Mouse (Mus musculus) layer of hippocampus, adult 2 months (tissue): ENCODE measurements around the gene Fut11. TPM values are rescaled to one million over a fixed set of nuclear protein-coding genes. Genes with fewer than 3 reads are reported as not detected.

Experiments
- DNase-seq, 2 experiments: peaks; one replicate each; pipeline ENCODE4 v3.0.0; 2022; ENCODE audit warnings: low spot score in 2 of 2
- H3K27ac ChIP-seq: fragments of 200-600 bp; 2 replicates; pipeline ENCODE4 v1.8.1; 2022
- H3K4me3 ChIP-seq: fragments of 200-600 bp; 2 replicates; pipeline ENCODE4 v1.8.1; 2022; ENCODE audit warnings: mild to moderate bottlenecking
- CTCF ChIP-seq: fragments of 200-600 bp; conservative IDR thresholded peaks from 2 replicates; pipeline ENCODE4 v1.8.1; 2022; ENCODE audit warnings: antibody characterized with exemption, mild to moderate bottlenecking, moderate library complexity
- microRNA-seq, 2 experiments: library from miRNA; unstranded; fragments of <30 nt; microRNA quantifications; one replicate each; pipeline ENCODE4 v1.2.0; 2021
- total RNA-seq, 2 experiments: library from RNA; stranded (reverse); gene quantifications; 2 replicates each; pipeline ENCODE4 v1.2.3; 2021

The Fut11 gene
- total RNA-seq, 2 experiments from 2014 or later = 14.8 to 15.5 TPM

GRCm38 (mm10) chr14:20733952-20734774 is 39.4 kb downstream of the Fut11 start, which contains the start of gene Ndst2:
Gene Ndst2, minus strand, starts transcription at chr14:20734562.
- H3K4me3 ChIP-seq = peak within 1 kb of the TSS; percentile 82
- TF ChIP-seq CTCF = peak; percentile 52
- H3K27ac ChIP-seq = peak within 1 kb of the TSS; percentile 97
- DNase-seq = peak; percentile 71 to 82

DNA sequence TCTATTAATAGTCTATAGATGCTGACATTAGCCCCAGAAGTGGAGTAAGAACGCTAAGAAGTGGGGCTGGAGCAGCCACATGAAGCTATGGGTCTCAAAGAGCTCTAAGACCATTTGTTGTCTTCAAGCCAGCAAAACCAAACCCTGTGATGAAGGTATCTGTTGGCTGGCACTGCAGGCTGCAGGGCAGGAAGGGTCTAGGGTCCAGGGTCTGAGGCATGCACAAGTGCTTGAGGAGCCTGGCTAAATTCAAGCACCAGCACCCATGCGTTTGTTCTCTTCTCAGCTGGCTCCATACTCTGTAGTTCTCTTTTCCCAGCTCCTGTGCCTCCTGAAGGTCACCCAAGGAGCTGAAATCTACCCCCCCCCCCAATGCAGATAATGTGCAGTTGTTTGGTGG is 40.3 kb downstream of the Fut11 start:
- no peak for DNase-seq
- Histone ChIP-seq H3K4me3 (peak overlapping the region; percentile 82), H3K27ac (peak overlapping the region; percentile 97; the same call in 1 of the 2 replicates)
- no peak for TF ChIP-seq CTCF

DNA sequence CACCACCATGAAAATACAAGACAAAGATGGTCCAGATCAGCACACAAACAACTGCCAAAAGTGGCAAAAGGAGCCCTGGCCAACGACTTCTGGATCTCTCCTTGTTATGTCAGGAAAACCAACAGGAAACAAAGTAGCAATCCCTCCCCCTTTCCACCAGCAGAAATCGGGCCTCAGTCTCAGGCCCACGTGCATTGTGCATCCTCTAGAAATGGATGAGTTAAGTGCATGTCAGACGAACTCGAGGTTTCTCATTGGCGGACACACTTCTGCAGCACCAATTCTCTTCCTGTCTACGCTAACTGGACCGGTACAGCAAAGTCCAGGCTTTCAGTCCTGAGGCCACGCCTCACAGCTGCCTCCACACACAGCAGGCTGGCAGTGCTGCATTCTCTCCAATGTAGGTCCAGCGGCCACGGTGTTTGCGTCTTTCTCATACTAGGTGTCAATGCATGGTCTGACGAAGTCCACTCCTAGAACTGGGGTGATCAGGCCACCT is 41.2 kb downstream of the Fut11 start:
- no peak for DNase-seq
- no peak overlapping the region for H3K27ac ChIP-seq
- no peak overlapping the region for H3K4me3 ChIP-seq
- TF ChIP-seq CTCF = no peak

GRCm38 (mm10) chr14:20737306-20737705 is 42.5 kb downstream of the Fut11 start:
- Histone ChIP-seq H3K4me3 (no peak overlapping the region), H3K27ac (no peak overlapping the region)
- peak; percentile 81 for TF ChIP-seq CTCF
- DNase-seq = peak in 1 of 2 experiments; percentile 51

DNA sequence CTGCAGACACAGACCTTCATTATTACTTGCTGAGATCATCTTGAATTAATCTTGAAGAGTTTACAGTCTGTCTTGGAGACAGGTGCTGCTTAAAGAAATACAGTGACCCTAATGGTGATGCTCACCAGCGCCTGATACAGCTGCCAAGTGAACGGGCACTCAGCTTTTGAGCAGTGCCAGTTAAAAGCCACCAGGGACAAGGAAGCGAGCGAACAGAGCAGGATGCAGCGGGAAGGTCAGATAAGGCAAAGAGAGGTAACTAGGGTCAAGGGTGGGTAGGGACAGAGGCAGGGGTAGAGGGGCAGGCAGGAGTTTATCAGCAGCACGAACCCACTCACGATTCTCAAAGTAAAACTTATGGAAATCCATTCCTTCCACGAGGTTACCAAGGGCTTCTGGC is 43.7 kb downstream of the Fut11 start:
- TF ChIP-seq CTCF = no peak
- H3K4me3 ChIP-seq = no peak overlapping the region
- DNase-seq = no peak
- no peak overlapping the region for H3K27ac ChIP-seq

DNA sequence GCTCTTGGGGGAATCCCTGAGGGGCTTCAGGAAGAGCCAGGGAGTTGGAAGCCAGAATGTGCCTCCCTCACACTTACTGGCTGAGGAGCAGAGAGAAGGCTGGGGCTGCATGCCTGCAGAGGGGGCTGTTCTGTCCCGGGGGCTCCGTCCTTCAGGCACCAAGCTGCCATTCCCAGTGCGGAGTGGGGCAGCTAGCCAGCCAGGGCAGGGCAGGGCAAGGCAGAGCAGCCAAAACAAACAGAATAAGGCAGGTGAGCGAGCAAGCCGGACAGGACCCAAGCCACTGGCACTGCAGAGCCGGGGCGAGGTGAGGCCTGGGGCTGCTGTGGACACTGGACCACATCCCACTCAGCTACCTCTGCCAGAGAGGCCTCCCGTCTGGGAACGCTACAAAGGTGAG is 46.5 kb downstream of the Fut11 start:
- no peak for TF ChIP-seq CTCF
- H3K27ac ChIP-seq = no peak overlapping the region

GRCm38 (mm10) chr14:20743614-20744013 is 48.8 kb downstream of the Fut11 start:
- no peak for TF ChIP-seq CTCF
- DNase-seq = no peak
- no peak overlapping the region for H3K4me3 ChIP-seq
- H3K27ac ChIP-seq = no peak overlapping the region

More for the DNA sequence above, 46.5 kb downstream of the Fut11 start:
- no peak overlapping the region for H3K4me3 ChIP-seq
- no peak for DNase-seq

- H3K27ac ChIP-seq = no peak overlapping the region; the same call in 1 of the 2 replicates
- TF ChIP-seq CTCF = peak; percentile 74
- H3K4me3 ChIP-seq = no peak overlapping the region
- no peak for DNase-seq
Measured at GRCm38 (mm10) chr14:20746935-20747334, 52.2 kb downstream of the Fut11 start.

DNA sequence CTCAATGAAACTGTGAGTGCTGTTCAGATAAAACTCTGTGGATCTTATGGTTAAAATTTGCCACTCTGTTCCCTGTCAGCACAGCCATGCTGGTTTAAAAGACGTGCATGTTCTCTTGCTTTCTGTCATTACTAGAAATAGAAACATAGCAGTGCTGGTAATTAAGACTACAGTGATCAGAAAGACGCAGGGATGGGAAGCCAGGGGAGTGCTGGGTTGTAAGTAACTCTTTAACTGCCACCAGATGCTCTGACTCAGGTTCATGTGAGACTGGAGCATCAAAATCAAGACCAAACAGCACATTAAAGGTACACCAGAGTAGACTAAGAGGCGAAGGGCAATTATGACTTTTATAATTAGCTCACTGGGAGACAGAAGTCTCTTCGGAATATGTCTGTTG is 53.6 kb downstream of the Fut11 start:
- no peak for DNase-seq
- H3K4me3 ChIP-seq = no peak overlapping the region
- H3K27ac ChIP-seq = peak overlapping the region; percentile 43; the same call in 1 of the 2 replicates
- TF ChIP-seq CTCF = no peak

- Histone ChIP-seq H3K27ac (0 out of 2 replicates have a peak overlapping the region, but pooled peaks have one; percentile 5), H3K4me3 (no peak overlapping the region)
- no peak for TF ChIP-seq CTCF
- DNase-seq = no peak
Measured at GRCm38 (mm10) chr14:20749494-20750051, 54.8 kb downstream of the Fut11 start.

- Histone ChIP-seq H3K4me3 (no peak overlapping the region), H3K27ac (no peak overlapping the region)
- no peak for TF ChIP-seq CTCF
- no peak for DNase-seq
Measured at GRCm38 (mm10) chr14:20750503-20750902, 55.7 kb downstream of the Fut11 start.

Small RNAs within 50 kb of the gene (microRNA-seq; reads per million reads assigned to microRNA genes)
- 0 to 0.37 reads per million in 2 experiments for gene Mir6946

Other genes with a start within 250 kb of the Fut11 start
- gene Cfap70, start 242.7 kb upstream of the Fut11 start, total RNA-seq = 1 to 10 TPM in 1 of 2 experiments, under 1 TPM in 1; 0.51 to 1.4 TPM
- gene Anxa7, start 214.8 kb upstream of the Fut11 start, total RNA-seq = 10 to 100 TPM; 69.0 to 69.6 TPM
- 1 to 10 TPM; 1.0 to 1.3 TPM for gene Mss51, start 198.1 kb upstream of the Fut11 start, total RNA-seq
- 100 to 1,000 TPM; 302 to 305 TPM for gene Ppp3cb, start 148.4 kb upstream of the Fut11 start, total RNA-seq
- 10 to 100 TPM; 51.4 to 57.1 TPM for gene Usp54, start 53.9 kb upstream of the Fut11 start, total RNA-seq
- not detected for gene Myoz1, start 38.4 kb upstream of the Fut11 start, total RNA-seq
- gene Synpo2l, start 26.6 kb upstream of the Fut11 start, total RNA-seq = under 1 TPM; 0.15 to 0.23 TPM
- gene Sec24c, start 20.7 kb upstream of the Fut11 start, total RNA-seq = 100 to 1,000 TPM; 104 to 108 TPM
- gene Chchd1, start 8.0 kb downstream of the Fut11 start, total RNA-seq = 10 to 100 TPM; 53.4 to 56.9 TPM
- 100 to 1,000 TPM; 189 to 206 TPM for gene Zswim8, start 12.6 kb downstream of the Fut11 start, total RNA-seq
- 10 to 100 TPM; 20.4 to 20.9 TPM for gene Ndst2, start 39.6 kb downstream of the Fut11 start, total RNA-seq
- 100 to 1,000 TPM; 216 to 229 TPM for gene Camk2g, start 99.1 kb downstream of the Fut11 start, total RNA-seq
- gene Plau, start 141.7 kb downstream of the Fut11 start, total RNA-seq = 1 to 10 TPM; 3.2 to 4.2 TPM
- gene Vcl, start 234.4 kb downstream of the Fut11 start, total RNA-seq = 10 to 100 TPM; 30.9 to 38.9 TPM